Mouse (Mus musculus) olfactory bulb, adult 2 months (tissue): Measurements from ENCODE around the gene Cfi. TPM values are rescaled to one million over a fixed set of nuclear protein-coding genes. Genes with fewer than 3 reads are reported as not detected.

Experiments used
- H3K27ac ChIP-seq: fragments of 200-500 bp; 2 replicates; pipeline ENCODE4 v1.5.1; 2012; ENCODE audit warnings: low read depth, low read length; ENCODE audit not compliant: insufficient read depth
- H3K4me1 ChIP-seq: fragments of 200-500 bp; 2 replicates; pipeline ENCODE4 v1.6.1; 2012; ENCODE audit warnings: low read length; ENCODE audit not compliant: control insufficient read depth, insufficient read depth
- H3K4me3 ChIP-seq: fragments of 200-500 bp; 2 replicates; pipeline ENCODE4 v1.5.1; 2012; ENCODE audit warnings: mild to moderate bottlenecking, low read depth, low read length, moderate library complexity; ENCODE audit not compliant: insufficient read depth
- CTCF ChIP-seq: fragments of 200-500 bp; IDR thresholded peaks from 2 replicates; pipeline ENCODE4 v1.5.1; 2012; ENCODE audit warnings: low read depth, mild to moderate bottlenecking, low read length, moderate library complexity; ENCODE audit not compliant: insufficient read depth
- POLR2A ChIP-seq: fragments of 200-500 bp; IDR thresholded peaks from 2 replicates; pipeline ENCODE4 v1.6.1; 2012; ENCODE audit warnings: mild to moderate bottlenecking, low read depth, low read length, moderate library complexity; ENCODE audit not compliant: insufficient read depth
- WGBS: fragments of 180-500 bp; shearing (Covaris S2); methylation state at CpG from one replicate; pipeline ENCODE4 v1.1.7; 2018; 5-methylcytosine and 5-hydroxymethylcytosine counted together
- polyA plus RNA-seq: library from polyadenylated mRNA; stranded (reverse); fragments of >200 nt; gene quantifications from 2 replicates; pipeline ENCODE4 v1.2.4, GENCODE M21; 2012; ENCODE audit warnings: low replicate concordance; ENCODE audit not compliant: missing spikeins, insufficient read depth, insufficient read length

The Cfi gene
- polyA plus RNA-seq, 1 experiment: not detected

DNA sequence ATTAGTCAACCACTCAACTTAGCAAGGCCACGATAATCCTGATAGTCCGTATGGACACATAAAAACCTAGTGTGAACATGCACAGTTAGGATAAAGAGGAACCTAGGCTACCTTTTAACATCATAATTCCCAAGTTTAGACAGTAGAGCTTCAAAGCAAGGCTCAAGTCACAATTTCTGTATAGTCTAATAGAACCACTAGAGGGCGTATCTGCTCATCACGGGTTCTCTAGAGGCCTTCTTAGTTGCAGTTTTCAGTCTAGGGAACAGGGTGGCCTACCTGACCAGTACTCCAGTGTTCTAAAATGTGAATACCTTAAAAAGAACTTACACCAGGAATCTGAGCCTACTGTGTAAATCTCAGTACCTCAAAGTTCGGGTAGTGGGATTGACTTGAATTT, 12.4 kb upstream of the Cfi start:
- WGBS: 58% methylated on average over 5 of the region's 5 CpGs
- Histone ChIP-seq H3K27ac (no peak overlapping the region), H3K4me3 (no peak overlapping the region), H3K4me1 (peaks cover 2% of the 10 kb centered on the region; the same call in 1 of the 2 replicates)
- TF ChIP-seq POLR2A (no peak), CTCF (no peak)

DNA sequence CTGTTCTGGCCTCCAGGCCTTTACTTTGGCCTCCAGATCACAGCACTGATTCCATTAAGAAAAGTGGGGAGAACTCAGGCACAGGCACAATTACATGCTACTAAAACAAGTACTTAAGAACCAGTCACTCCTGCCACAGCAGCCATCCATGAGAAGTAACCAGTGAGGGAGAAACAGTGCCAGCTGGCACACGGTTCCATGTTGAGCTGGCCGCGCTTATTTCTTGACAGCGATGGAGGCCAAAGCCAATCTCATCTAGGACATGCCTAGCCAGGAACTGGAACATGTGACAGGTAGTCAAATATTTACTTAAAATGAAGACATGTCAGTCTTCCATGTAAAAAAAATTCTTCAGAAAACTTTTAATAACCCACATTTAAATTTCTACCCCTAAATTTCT, 11.5 kb upstream of the Cfi start:
- Histone ChIP-seq H3K27ac (no peak overlapping the region), H3K4me3 (no peak overlapping the region), H3K4me1 (peaks cover 2% of the 10 kb centered on the region; the same call in 1 of the 2 replicates)
- WGBS: 63% methylated on average over 4 of the region's 4 CpGs
- TF ChIP-seq CTCF: no peak
- no peak for TF ChIP-seq POLR2A

DNA sequence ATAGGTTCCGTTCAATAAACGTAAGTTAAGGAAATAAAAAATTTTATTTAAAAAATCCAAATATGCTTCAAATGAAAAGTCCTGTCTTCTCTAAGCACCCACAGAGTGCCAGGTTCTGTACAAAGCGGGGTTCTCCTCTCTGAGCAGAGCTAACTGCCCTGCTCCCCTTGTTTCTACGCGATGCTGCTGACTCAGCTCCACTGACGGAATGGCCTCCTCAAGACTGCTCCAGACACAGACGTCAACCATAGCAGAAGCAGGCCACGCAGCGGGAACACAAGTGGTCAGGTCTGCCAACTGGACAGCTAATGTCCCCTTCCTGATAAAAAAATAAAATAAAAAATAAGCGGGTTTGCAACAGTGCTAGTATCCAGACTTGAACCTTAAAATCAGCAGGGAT, 10.8 kb upstream of the Cfi start:
- WGBS: 91% methylated on average over 10 of the region's 10 CpGs
- H3K4me1 ChIP-seq: peaks cover 2% of the 10 kb centered on the region; the same call in 1 of the 2 replicates
- no peak overlapping the region for H3K4me3 ChIP-seq
- H3K27ac ChIP-seq: no peak overlapping the region
- TF ChIP-seq POLR2A (no peak), CTCF (no peak)

DNA sequence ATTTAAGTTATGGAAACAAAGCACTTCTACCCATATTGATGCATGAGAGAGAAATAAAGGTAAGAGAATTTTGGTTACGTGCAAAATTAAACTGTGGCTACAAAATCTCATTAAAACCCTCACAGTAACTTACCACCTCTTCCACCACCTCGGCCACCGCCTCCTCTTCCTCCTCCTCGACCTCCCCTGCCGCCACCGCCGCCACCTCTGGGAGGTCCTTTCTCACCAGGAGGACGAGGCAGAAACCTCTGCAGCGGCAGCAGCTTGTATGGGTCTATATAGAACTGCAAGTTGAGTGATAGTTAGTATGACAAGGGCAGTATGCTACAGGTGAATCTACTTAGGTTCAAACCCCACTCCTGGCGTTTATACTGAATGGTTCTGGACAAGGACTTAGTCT, 9.0 kb upstream of the Cfi start:
- no peak overlapping the region for H3K27ac ChIP-seq
- H3K4me1 ChIP-seq: peaks cover 2% of the 10 kb centered on the region; the same call in 1 of the 2 replicates
- TF ChIP-seq POLR2A: no peak
- no peak for TF ChIP-seq CTCF
- no peak overlapping the region for H3K4me3 ChIP-seq
- WGBS: 92% methylated on average over 10 of the region's 10 CpGs

DNA sequence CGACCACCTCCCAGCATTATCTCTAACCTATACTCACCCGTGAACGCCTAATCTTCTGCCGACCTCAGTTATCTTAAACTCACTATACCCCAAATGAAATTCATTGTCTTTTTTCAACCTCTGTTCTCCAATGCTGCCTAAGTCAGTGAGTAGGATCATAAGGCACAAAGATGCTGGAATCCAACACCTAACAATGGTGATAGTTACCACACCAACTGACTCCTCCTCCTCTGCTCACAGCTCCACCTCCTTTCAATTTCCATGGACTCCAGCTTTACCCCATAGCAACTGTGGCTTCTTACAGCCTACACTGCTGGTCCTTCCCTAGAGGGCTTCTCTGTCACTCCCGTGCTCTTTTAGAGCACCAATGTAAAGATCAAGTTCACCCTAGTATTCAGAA, 8.0 kb upstream of the Cfi start:
- 96% methylated on average over 5 of the region's 5 CpGs for WGBS
- Histone ChIP-seq H3K27ac (no peak overlapping the region), H3K4me1 (peaks cover 2% of the 10 kb centered on the region; the same call in 1 of the 2 replicates), H3K4me3 (no peak overlapping the region)
- TF ChIP-seq CTCF (no peak), POLR2A (no peak)

DNA sequence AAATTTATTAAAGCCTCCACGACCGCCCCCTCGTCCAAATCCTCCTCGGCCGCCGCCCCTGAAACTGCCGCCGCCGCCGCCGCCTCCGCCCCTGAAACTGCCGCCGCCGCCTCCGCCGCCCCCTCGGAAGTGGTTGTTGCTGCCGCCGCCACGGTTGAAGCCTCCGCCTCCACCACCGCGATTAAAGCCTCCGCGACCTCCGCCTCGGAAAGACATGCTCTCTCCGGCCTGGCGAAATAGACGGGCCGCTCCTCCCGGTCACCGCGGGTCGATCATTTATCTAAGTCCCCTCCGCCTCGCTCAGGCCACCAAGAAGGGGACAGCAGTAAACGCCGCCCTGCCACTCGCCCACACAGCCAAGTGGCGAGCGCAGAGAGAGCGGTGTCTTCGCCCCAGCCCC, 5.1 kb upstream of the Cfi start:
- Histone ChIP-seq H3K27ac (peak overlapping the region; percentile 73; the same call in 1 of the 2 replicates), H3K4me1 (peaks cover 2% of the 10 kb centered on the region; the same call in 1 of the 2 replicates), H3K4me3 (peak overlapping the region; percentile 84)
- under 1% methylated on average over 45 of the region's 45 CpGs for whole genome bisulfite sequencing
- no peak for TF ChIP-seq POLR2A
- no peak for TF ChIP-seq CTCF

DNA sequence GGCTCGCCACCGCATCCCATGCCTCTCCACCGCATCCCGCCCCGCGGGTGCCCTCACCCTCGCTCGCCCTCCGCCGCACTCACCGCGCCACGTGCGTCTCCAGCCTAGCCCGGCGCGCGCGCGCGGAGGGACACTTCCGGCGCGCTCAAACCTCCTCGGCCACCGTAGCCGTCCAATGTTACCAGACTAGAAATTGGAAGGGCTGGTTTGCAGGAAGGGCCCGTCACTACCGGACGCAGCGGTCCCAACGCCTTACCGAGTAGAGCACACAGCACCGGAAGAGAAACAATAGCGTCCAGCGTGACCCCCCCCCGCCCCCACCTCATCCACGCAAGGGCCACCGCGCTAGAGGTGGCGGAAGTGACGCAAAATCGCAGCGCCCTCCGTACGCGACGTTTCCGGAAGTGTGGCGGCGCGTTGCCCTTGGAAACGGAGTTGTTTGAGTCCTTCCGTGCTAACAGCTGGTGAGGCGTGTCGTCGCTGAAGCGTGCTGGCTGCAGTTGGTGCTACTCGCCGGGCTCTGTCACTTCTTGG, 4.6 kb upstream of the Cfi start, which contains the start of gene Gar1:
TSS of gene Gar1 (minus strand) at position 362 of the 534 bp plus-strand sequence.
- TF ChIP-seq POLR2A (0 out of 2 replicates have a peak, but pooled peaks have one; percentile 5), CTCF (no peak)
- Histone ChIP-seq H3K4me3 (peak within 1 kb of the TSS; percentile 84), H3K27ac (peak within 1 kb of the TSS; percentile 73), H3K4me1 (peaks cover 2% of the 10 kb centered on the region; the same call in 1 of the 2 replicates)
- under 1% methylated on average over 60 of the region's 60 CpGs for WGBS

DNA sequence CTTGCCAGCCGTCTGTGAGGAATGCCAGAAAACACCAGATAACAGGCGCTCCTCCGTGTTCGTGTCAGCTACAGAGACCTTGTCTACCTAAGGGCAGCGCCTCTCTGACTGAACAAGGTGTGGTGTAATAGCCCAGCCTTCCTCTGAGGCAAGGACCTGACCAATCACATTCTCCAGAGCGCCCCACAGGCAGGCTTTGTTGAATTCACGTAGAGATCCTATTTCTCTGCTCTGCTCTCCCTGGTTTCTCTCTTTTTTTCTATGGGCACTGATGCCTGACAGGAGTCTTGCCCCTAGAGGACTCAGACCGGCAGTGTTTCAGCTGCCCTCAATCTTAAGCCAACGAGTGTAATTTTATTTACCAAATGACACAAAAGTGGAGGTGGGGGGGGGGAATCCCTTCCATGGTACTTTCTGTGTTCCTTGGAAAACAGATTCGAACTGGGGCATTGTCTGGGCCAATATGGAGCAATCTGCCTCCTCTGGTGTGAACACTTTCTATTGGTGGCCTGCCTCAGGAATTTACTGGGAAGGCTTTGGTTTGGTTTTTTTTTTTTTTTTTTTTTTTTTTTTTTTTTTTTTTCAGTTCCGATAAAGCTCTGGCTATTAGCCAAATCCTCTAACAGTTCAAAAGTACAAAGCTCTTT, 490 bp downstream of the Cfi start:
- no peaks in the 10 kb centered on the region for H3K4me1 ChIP-seq
- WGBS: 11% methylated on average over 11 of the region's 11 CpGs
- no peak overlapping the region for H3K27ac ChIP-seq
- no peak for TF ChIP-seq CTCF
- TF ChIP-seq POLR2A: no peak
- no peak overlapping the region for H3K4me3 ChIP-seq

DNA sequence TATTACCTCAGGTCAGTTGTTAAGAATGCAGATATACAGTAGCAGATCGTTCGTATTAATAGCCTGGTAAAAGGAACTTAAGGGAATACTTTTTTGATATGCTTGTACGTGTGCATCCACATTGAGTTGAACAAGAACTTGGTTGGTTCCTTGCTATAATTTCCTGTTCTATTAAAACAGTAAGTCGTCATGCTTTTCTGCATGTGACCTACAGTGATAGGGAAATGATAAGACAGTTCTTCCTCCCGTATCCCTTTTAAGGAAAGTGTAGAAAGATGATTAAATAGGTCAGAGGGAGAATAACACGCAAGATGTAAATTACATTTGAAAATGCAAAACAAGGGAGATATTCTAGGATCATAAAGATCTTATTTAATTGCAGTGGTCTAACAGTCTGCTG, 1.3 kb downstream of the Cfi start:
- H3K27ac ChIP-seq: no peak overlapping the region
- H3K4me1 ChIP-seq: no peaks in the 10 kb centered on the region
- WGBS: 89% methylated on average over 6 of the region's 6 CpGs
- no peak for TF ChIP-seq CTCF
- TF ChIP-seq POLR2A: no peak
- H3K4me3 ChIP-seq: no peak overlapping the region
